Comparison of ENCODE assay signal across 25 mouse cellular contexts in genomic region chr7:101936996-101937395, GRCm38 (mm10). TPM values are rescaled to one million over a fixed set of nuclear protein-coding genes. Genes with fewer than 3 reads are reported as not detected.
DNase-seq lines count a peak whose midpoint lies in the region; ATAC-seq lines count a peak whose summit lies in the region.
"Had no signal": no experiment of that assay in that cellular context is flagged by ENCODE, and none has a peak within 500 bp of the region (broad histone marks: within the 10 kb centered on the region; RNA-seq: fewer than 3 reads in every experiment).

No protein-coding gene starts in this region.

- H3K9ac ChIP-seq in liver, embryonic 12.5 days, result no peak overlapping the region
- no peak overlapping the region for H3K9ac ChIP-seq in liver, embryonic 11.5 days (ENCODE audit: low read depth, low read length)
- H3K9ac ChIP-seq in midbrain, embryonic 15.5 days, result no peak overlapping the region
- H3K9ac ChIP-seq: forebrain, embryonic 13.5 days; heart, embryonic 13.5 days; hindbrain, embryonic 12.5 days; hindbrain, embryonic 15.5 days; intestine, embryonic 15.5 days had no signal

- peaks cover 68% of the 10 kb centered on the region for H3K4me1 ChIP-seq in liver, embryonic 12.5 days
- peaks cover 9% of the 10 kb centered on the region for H3K4me1 ChIP-seq in liver, embryonic 11.5 days (replicated peaks; ENCODE audit: control insufficient read depth, insufficient read depth, low read length)
- peaks cover 36% of the 10 kb centered on the region for H3K4me1 ChIP-seq in midbrain, embryonic 15.5 days
- H3K4me1 ChIP-seq: heart, embryonic 10.5 days had no signal

- peak overlapping the region; percentile 25; the same call in 1 of the 2 replicates for H3K27ac ChIP-seq in liver, embryonic 12.5 days
- H3K27ac ChIP-seq in liver, embryonic 11.5 days (ENCODE audit: low read depth, low read length), result no peak overlapping the region
- H3K27ac ChIP-seq in midbrain, embryonic 15.5 days, result no peak overlapping the region
- H3K27ac ChIP-seq: forebrain, embryonic 10.5 days; forebrain, embryonic 13.5 days; heart, adult 2 months; heart, embryonic 10.5 days; heart, embryonic 13.5 days; hindbrain, embryonic 12.5 days; hindbrain, embryonic 15.5 days; intestine, embryonic 15.5 days had no signal

- no peaks in the 10 kb centered on the region for H3K27me3 ChIP-seq in liver, embryonic 12.5 days (replicated peaks)
- H3K27me3 ChIP-seq in liver, embryonic 11.5 days (replicated peaks; ENCODE audit: control insufficient read depth, insufficient read depth, low read length), result no peaks in the 10 kb centered on the region
- no peaks in the 10 kb centered on the region for H3K27me3 ChIP-seq in midbrain, embryonic 15.5 days (replicated peaks)
- H3K27me3 ChIP-seq: CH12.LX; forebrain, embryonic 13.5 days; heart, embryonic 13.5 days; hindbrain, embryonic 12.5 days; hindbrain, embryonic 15.5 days; intestine, embryonic 15.5 days had no signal

- peaks cover 41% of the 10 kb centered on the region for H3K36me3 ChIP-seq in liver, embryonic 12.5 days
- H3K36me3 ChIP-seq in liver, embryonic 11.5 days (ENCODE audit: control insufficient read depth, insufficient read depth, low read length), result peaks cover 5% of the 10 kb centered on the region; the same call in 1 of the 2 replicates
- H3K36me3 ChIP-seq in midbrain, embryonic 15.5 days (replicated peaks), result no peaks in the 10 kb centered on the region
- H3K36me3 ChIP-seq: hindbrain, embryonic 12.5 days; hindbrain, embryonic 15.5 days had no signal

- WGBS in liver, embryonic 12.5 days (ENCODE audit: insufficient replicate concordance), result 86% methylated on average over 4 of the region's 4 CpGs
- WGBS in liver, embryonic 11.5 days, result 87% methylated on average over 4 of the region's 4 CpGs
- WGBS in midbrain, embryonic 15.5 days, result 96% methylated on average over 4 of the region's 4 CpGs

- no peak overlapping the region for H3K4me3 ChIP-seq in liver, embryonic 12.5 days
- no peak overlapping the region for H3K4me3 ChIP-seq in liver, embryonic 11.5 days (ENCODE audit: low read depth, low read length)
- no peak overlapping the region for H3K4me3 ChIP-seq in midbrain, embryonic 15.5 days
- H3K4me3 ChIP-seq: forebrain, embryonic 10.5 days; forebrain, embryonic 13.5 days; heart, adult 2 months; heart, embryonic 10.5 days; heart, embryonic 13.5 days; hindbrain, embryonic 12.5 days; hindbrain, embryonic 15.5 days; intestine, embryonic 15.5 days had no signal

- H3K9me3 ChIP-seq in liver, embryonic 12.5 days (replicated peaks), result no peaks in the 10 kb centered on the region
- H3K9me3 ChIP-seq in liver, embryonic 11.5 days (ENCODE audit: control insufficient read depth, low read length), result no peaks in the 10 kb centered on the region
- no peaks in the 10 kb centered on the region for H3K9me3 ChIP-seq in midbrain, embryonic 15.5 days
- H3K9me3 ChIP-seq: forebrain, embryonic 10.5 days; forebrain, embryonic 13.5 days; heart, embryonic 10.5 days; heart, embryonic 13.5 days; hindbrain, embryonic 12.5 days; hindbrain, embryonic 15.5 days; intestine, embryonic 15.5 days had no signal

- ATAC-seq in cerebellum, adult (ENCODE audit: insufficient number of reproducible peaks, low FRiP score, low TSS enrichment), result no peak
- ATAC-seq in liver, embryonic 12.5 days, result no peak
- ATAC-seq in liver, embryonic 11.5 days (replicated peaks; ENCODE audit: low FRiP score), result no peak
- ATAC-seq in midbrain, embryonic 15.5 days (replicated peaks), result no peak
- ATAC-seq: forebrain, embryonic 13.5 days; forebrain, embryonic 16.5 days; intestine, embryonic 15.5 days had no signal

- H3K4me2 ChIP-seq in liver, embryonic 12.5 days, result peak overlapping the region; percentile 83; the same call in 1 of the 2 replicates
- H3K4me2 ChIP-seq in liver, embryonic 11.5 days, result no peak overlapping the region
- H3K4me2 ChIP-seq in midbrain, embryonic 15.5 days, result no peak overlapping the region
- H3K4me2 ChIP-seq: forebrain, embryonic 13.5 days; heart, embryonic 13.5 days; hindbrain, embryonic 12.5 days; hindbrain, embryonic 15.5 days; intestine, embryonic 15.5 days had no signal

- peak; percentile 46 for DNase-seq in cerebellum, adult 11-12 months
- no peak for DNase-seq in cerebellum, adult 18-20 months
- DNase-seq in cerebellum, adult 9-10 months, result peak; percentile 59
- DNase-seq in liver, embryonic 11.5 days (ENCODE audit: low spot score), result no peak
- DNase-seq: adrenal gland, adult 2 months; adrenal gland, postnatal 14 days; B cell, adult 2 months; gastrocnemius, postnatal 36 days; heart, adult 2 months; heart, postnatal 14 days; heart, postnatal 4 days; kidney, adult 11 months had no signal

RNA-seq across cellular contexts. Expression of gene Numa1, which starts 3.1 kb away (rescaled TPM):
- 48.7 and 53.0 TPM in 2 replicates for polyA plus RNA-seq in liver, embryonic 12.5 days (2016; fragmentation: Nextera tagmentation; extraction: Ambion mirVana)
- 66.2 and 66.3 TPM in 2 replicates for polyA plus RNA-seq in liver, embryonic 11.5 days (2014; fragmentation: Nextera tagmentation; extraction: Ambion mirVana)
- polyA plus RNA-seq in midbrain, embryonic 15.5 days (2015; fragmentation: Nextera tagmentation; extraction: Ambion mirVana), result 50.9 and 53.1 TPM in 2 replicates

RNA-seq across cellular contexts. Expression of gene Lrrc51, which starts 3.3 kb away (rescaled TPM):
- polyA plus RNA-seq in liver, embryonic 12.5 days (2016; fragmentation: Nextera tagmentation; extraction: Ambion mirVana), result 2.8 and 3.6 TPM in 2 replicates
- 5.5 and 6.4 TPM in 2 replicates for polyA plus RNA-seq in liver, embryonic 11.5 days (2014; fragmentation: Nextera tagmentation; extraction: Ambion mirVana)
- polyA plus RNA-seq in midbrain, embryonic 15.5 days (2015; fragmentation: Nextera tagmentation; extraction: Ambion mirVana), result 9.1 and 11.4 TPM in 2 replicates

RNA-seq across cellular contexts. Expression of gene Tomt, which starts 30.8 kb away (rescaled TPM):
- 0.14 and 0.30 TPM in 2 replicates for polyA plus RNA-seq in liver, embryonic 12.5 days (2016; fragmentation: Nextera tagmentation; extraction: Ambion mirVana)
- polyA plus RNA-seq in liver, embryonic 11.5 days (2014; fragmentation: Nextera tagmentation; extraction: Ambion mirVana), result 0.71 and 0.75 TPM in 2 replicates
- polyA plus RNA-seq in midbrain, embryonic 15.5 days (2015; fragmentation: Nextera tagmentation; extraction: Ambion mirVana), result 0.29 and 0.54 TPM in 2 replicates
- polyA plus RNA-seq: adrenal gland, adult 2 months; heart, adult 2 months; heart, embryonic 16.5 days had no signal

RNA-seq across cellular contexts. Expression of gene Lamtor1, which starts 31.3 kb away (rescaled TPM):
- polyA plus RNA-seq in liver, embryonic 12.5 days (2016; fragmentation: Nextera tagmentation; extraction: Ambion mirVana), result 82.3 and 82.5 TPM in 2 replicates
- polyA plus RNA-seq in liver, embryonic 11.5 days (2014; fragmentation: Nextera tagmentation; extraction: Ambion mirVana), result 119 and 124 TPM in 2 replicates
- 154 and 164 TPM in 2 replicates for polyA plus RNA-seq in midbrain, embryonic 15.5 days (2015; fragmentation: Nextera tagmentation; extraction: Ambion mirVana)

Comparison
In these comparisons a context has a peak if more than half of its experiments do, and no peak if none do; other contexts are left out.
1. DNase-seq: peak in cerebellum, adult 11-12 months (single experiment) and cerebellum, adult 9-10 months (single experiment); none in cerebellum, adult 18-20 months (0 of 2) and liver, embryonic 11.5 days (single experiment).